Mouse (Mus musculus) thymus, adult 2 months (tissue): ENCODE results near the gene Gm49405. TPM values are rescaled to one million over a fixed set of nuclear protein-coding genes. Genes with fewer than 3 reads are reported as not detected.

Experiments used
- DNase-seq: peaks from one replicate; pipeline ENCODE4 v3.0.0; 2021
- H3K27ac ChIP-seq: fragments of 200-500 bp; 2 replicates; pipeline ENCODE4 v1.5.1; 2012; ENCODE audit warnings: low read length, control low read depth; ENCODE audit not compliant: control insufficient read depth, insufficient read depth
- H3K27me3 ChIP-seq: fragments of 200-500 bp; 2 replicates; pipeline ENCODE4 v1.6.1; 2012; ENCODE audit warnings: mild to moderate bottlenecking, low read length, moderate library complexity, mixed read lengths; ENCODE audit not compliant: control insufficient read depth, insufficient read depth
- H3K36me3 ChIP-seq: fragments of 200-500 bp; 2 replicates; pipeline ENCODE4 v1.6.1; 2012; ENCODE audit warnings: mild to moderate bottlenecking, low read length, moderate library complexity; ENCODE audit not compliant: control insufficient read depth, insufficient read depth
- H3K4me1 ChIP-seq: fragments of 200-500 bp; replicated peaks from 2 replicates; pipeline ENCODE4 v1.6.1; 2012; ENCODE audit warnings: low read length; ENCODE audit not compliant: control insufficient read depth, insufficient read depth
- H3K4me3 ChIP-seq: fragments of 200-500 bp; 2 replicates; pipeline ENCODE4 v1.5.1; 2012; ENCODE audit warnings: mild to moderate bottlenecking, low read length, control low read depth, moderate library complexity; ENCODE audit not compliant: control insufficient read depth, insufficient read depth
- CTCF ChIP-seq: fragments of 200-500 bp; IDR thresholded peaks from 2 replicates; pipeline ENCODE4 v1.5.1; 2012; ENCODE audit warnings: mild to moderate bottlenecking, control low read depth, low read length, moderate library complexity, borderline replicate concordance; ENCODE audit not compliant: control insufficient read depth, poor library complexity, insufficient read depth; ENCODE audit errors: extremely low read depth
- POLR2A ChIP-seq: fragments of 200-500 bp; IDR thresholded peaks from 2 replicates; pipeline ENCODE4 v1.6.1; 2012; ENCODE audit warnings: mild to moderate bottlenecking, low read length, control low read depth, moderate library complexity; ENCODE audit not compliant: control insufficient read depth, poor library complexity, insufficient read depth; ENCODE audit errors: extremely low read depth
- WGBS: fragments of 180-500 bp; shearing (Covaris S2); methylation state at CpG from one replicate; pipeline ENCODE4 v1.1.7; 2018; 5-methylcytosine and 5-hydroxymethylcytosine counted together
- polyA plus RNA-seq: library from polyadenylated mRNA; depleted of rRNA; stranded (reverse); fragments of >200 nt; gene quantifications from 2 replicates; pipeline ENCODE4 v1.2.3, GENCODE M21; 2012

The Gm49405 gene
- polyA plus RNA-seq, 1 experiment, result 5.3 TPM

- no peaks in the 10 kb centered on the region for H3K36me3 ChIP-seq
- 51% methylated on average over 8 of the region's 8 CpGs for WGBS
- no peaks in the 10 kb centered on the region for H3K27me3 ChIP-seq
- peaks cover 16% of the 10 kb centered on the region for H3K4me1 ChIP-seq
- H3K4me3 ChIP-seq, result no peak overlapping the region
- no peak overlapping the region for H3K27ac ChIP-seq
- no peak for DNase-seq
- TF ChIP-seq CTCF (no peak), POLR2A (no peak)
These were observed 15.2 kb upstream of the Gm49405 start for GRCm38 (mm10) chr19:3985261-3985681.

- Histone ChIP-seq H3K27me3 (no peaks in the 10 kb centered on the region), H3K36me3 (no peaks in the 10 kb centered on the region), H3K4me3 (no peak within 1 kb of the TSS), H3K4me1 (peaks cover 16% of the 10 kb centered on the region), H3K27ac (no peak within 1 kb of the TSS)
- 53% methylated on average over 8 of the region's 8 CpGs for WGBS
- no peak for TF ChIP-seq POLR2A
- TF ChIP-seq CTCF, result no peak
- DNase-seq, result no peak
These were observed 14.1 kb upstream of the Gm49405 start, which contains the start of gene Acy3 for GRCm38 (mm10) chr19:3986334-3986733. Gene Acy3 (plus strand): TSS chr19:3986570.

- Histone ChIP-seq H3K4me1 (peaks cover 16% of the 10 kb centered on the region), H3K4me3 (no peak overlapping the region), H3K27ac (no peak overlapping the region), H3K36me3 (no peaks in the 10 kb centered on the region), H3K27me3 (no peaks in the 10 kb centered on the region)
- 97% methylated on average over 14 of the region's 14 CpGs for WGBS
- no peak for DNase-seq
- TF ChIP-seq POLR2A, result no peak
- no peak for TF ChIP-seq CTCF
These were observed 12.4 kb upstream of the Gm49405 start for GRCm38 (mm10) chr19:3988066-3988465.

GRCm38 (mm10) chr19:3988750-3989149 lies 11.7 kb upstream of the Gm49405 start:
- WGBS, result 95% methylated on average over 4 of the region's 4 CpGs
- TF ChIP-seq CTCF, result no peak
- TF ChIP-seq POLR2A, result no peak

GRCm38 (mm10) chr19:3990804-3991203 lies 9.6 kb upstream of the Gm49405 start:
- no peak overlapping the region for H3K27ac ChIP-seq
- no peaks in the 10 kb centered on the region for H3K27me3 ChIP-seq
- no peaks in the 10 kb centered on the region for H3K36me3 ChIP-seq
- TF ChIP-seq POLR2A (no peak), CTCF (no peak)
- DNase-seq, result no peak
- WGBS, result 90% methylated on average over 6 of the region's 6 CpGs
- 0 out of 2 replicates have a peak, but pooled peaks cover 5% of the 10 kb centered on the region for H3K4me1 ChIP-seq
- no peak overlapping the region for H3K4me3 ChIP-seq

More at GRCm38 (mm10) chr19:3988750-3989149, 11.7 kb upstream of the Gm49405 start:
- H3K36me3 ChIP-seq, result no peaks in the 10 kb centered on the region
- no peak overlapping the region for H3K27ac ChIP-seq
- H3K27me3 ChIP-seq, result no peaks in the 10 kb centered on the region
- no peak overlapping the region for H3K4me3 ChIP-seq
- DNase-seq, result no peak
- peaks cover 16% of the 10 kb centered on the region for H3K4me1 ChIP-seq

- Histone ChIP-seq H3K36me3 (no peaks in the 10 kb centered on the region), H3K27me3 (no peaks in the 10 kb centered on the region), H3K4me1 (no peaks in the 10 kb centered on the region), H3K4me3 (no peak overlapping the region), H3K27ac (no peak overlapping the region)
- TF ChIP-seq CTCF (no peak), POLR2A (no peak)
- DNase-seq, result no peak
- WGBS, result 95% methylated on average over 3 of the region's 3 CpGs
These were observed 8.9 kb upstream of the Gm49405 start for GRCm38 (mm10) chr19:3991562-3991961.

GRCm38 (mm10) chr19:3991966-3992365 lies 8.5 kb upstream of the Gm49405 start:
- no peak overlapping the region for H3K27ac ChIP-seq
- H3K4me1 ChIP-seq, result no peaks in the 10 kb centered on the region
- H3K36me3 ChIP-seq, result no peaks in the 10 kb centered on the region
- WGBS, result 93% methylated on average over 3 of the region's 3 CpGs
- no peak for DNase-seq
- H3K4me3 ChIP-seq, result no peak overlapping the region
- no peak for TF ChIP-seq CTCF
- TF ChIP-seq POLR2A, result no peak
- no peaks in the 10 kb centered on the region for H3K27me3 ChIP-seq
